Mouse (Mus musculus): ENCODE results near the gene Cab39. TPM values are rescaled to one million over a fixed set of nuclear protein-coding genes. Genes with fewer than 3 reads are reported as not detected.

Cab39 gene
- polyA plus RNA-seq (2015; fragmentation: Nextera tagmentation; extraction: Ambion mirVana) = 11.2 and 12.1 TPM in 2 replicates

DNA sequence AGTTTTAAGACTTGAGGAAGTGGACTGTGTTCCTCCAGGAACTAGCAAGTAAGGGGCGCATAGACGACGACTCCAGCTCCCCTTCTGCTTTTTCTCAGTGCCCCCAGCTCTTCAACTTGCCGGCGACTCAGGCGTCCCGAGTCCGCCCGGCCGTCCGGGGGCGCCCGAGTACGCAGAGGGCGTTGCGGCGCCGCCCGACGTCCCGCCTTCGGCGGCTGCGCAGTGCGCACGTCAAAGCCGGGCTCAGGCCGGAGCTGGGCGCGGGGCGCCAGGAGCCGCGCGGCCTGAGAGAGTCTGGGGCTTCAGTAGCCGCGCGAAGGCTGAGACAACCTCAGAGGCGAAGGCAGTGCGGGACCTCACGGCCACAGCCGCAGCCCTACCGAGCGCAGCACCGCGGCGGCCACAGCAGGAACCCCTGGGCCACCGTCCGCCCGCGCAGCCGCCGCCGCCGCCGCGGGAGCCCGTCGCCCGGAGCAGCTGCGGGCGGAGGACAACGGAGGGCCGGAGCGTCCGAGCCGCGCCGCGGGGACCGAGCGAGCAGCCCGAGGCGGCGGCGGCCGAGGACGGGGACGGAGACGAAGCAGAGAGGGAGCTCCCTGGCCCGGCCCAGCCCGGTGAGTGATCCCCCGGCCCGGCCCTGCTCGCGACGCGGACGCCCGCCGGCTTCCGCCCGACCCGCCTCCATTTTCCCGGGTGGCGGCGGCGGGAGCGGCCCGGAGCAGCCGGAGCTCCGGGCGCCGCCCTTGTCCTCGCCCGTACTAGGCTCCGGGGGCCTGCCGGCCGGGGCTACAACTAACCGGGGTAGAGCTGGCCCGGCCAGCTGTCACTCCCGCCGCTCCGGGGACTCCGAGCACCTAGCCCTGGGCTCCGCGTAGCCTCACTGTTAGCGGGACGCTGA, at the start of gene Cab39:
Gene Cab39 (plus strand): TSS at position 234 of the 898 bp plus-strand sequence.
- under 1% methylated on average over 118 of the region's 118 CpGs for WGBS (ENCODE audit: insufficient replicate concordance)
- 0 out of 2 replicates have a peak, but pooled peaks cover 3% of the 10 kb centered on the region for H3K27me3 ChIP-seq
- H3K9me3 ChIP-seq (replicated peaks) = no peaks in the 10 kb centered on the region
- H3K27ac ChIP-seq (replicated peaks) = peak within 1 kb of the TSS; percentile 90
- H3K9ac ChIP-seq = peak within 1 kb of the TSS; percentile 93
- H3K4me1 ChIP-seq (replicated peaks) = peaks cover 26% of the 10 kb centered on the region
- ATAC-seq (ENCODE audit: insufficient read depth) = peak; percentile 88
- H3K4me2 ChIP-seq = peak within 1 kb of the TSS; percentile 81
- peak within 1 kb of the TSS; percentile 96 for H3K4me3 ChIP-seq (replicated peaks)
- H3K36me3 ChIP-seq (replicated peaks) = 0 out of 2 replicates have a peak, but pooled peaks cover 8% of the 10 kb centered on the region

- no peak overlapping the region for H3K4me2 ChIP-seq
- no peaks in the 10 kb centered on the region for H3K36me3 ChIP-seq (replicated peaks)
- H3K9me3 ChIP-seq (replicated peaks) = no peaks in the 10 kb centered on the region
- no peak overlapping the region for H3K9ac ChIP-seq
- ATAC-seq (ENCODE audit: insufficient read depth) = no peak
- H3K27ac ChIP-seq (replicated peaks) = no peak overlapping the region
- 60% methylated on average over 3 of the region's 3 CpGs for WGBS (ENCODE audit: insufficient replicate concordance)
- H3K4me3 ChIP-seq (replicated peaks) = no peak overlapping the region
- no peaks in the 10 kb centered on the region for H3K27me3 ChIP-seq
- H3K4me1 ChIP-seq (replicated peaks) = no peaks in the 10 kb centered on the region
Measured at GRCm38 (mm10) chr1:85744539-85744938, 48.7 kb upstream of the Cab39 start.

DNA sequence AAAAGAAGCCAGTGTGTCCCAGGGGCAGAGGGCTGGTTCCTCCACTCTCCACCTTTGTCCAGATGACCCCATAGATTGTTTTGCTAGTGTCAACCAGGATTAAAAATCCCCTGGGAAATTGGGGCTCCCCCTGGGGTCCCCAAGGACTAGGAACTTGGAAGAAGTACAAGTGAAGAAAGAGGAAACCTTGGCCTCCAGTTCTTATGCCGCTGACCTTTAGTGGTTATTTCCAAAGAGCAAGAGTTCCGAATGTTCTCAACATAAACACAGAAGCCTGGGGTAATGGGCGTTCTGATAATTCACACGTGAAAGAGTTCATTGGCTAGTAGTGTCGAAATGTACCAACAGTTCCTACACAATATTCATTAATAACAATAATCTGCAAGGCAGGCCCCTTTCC, 46.7 kb upstream of the Cab39 start:
- Histone ChIP-seq H3K9me3 (replicated peaks) (no peaks in the 10 kb centered on the region), H3K36me3 (replicated peaks) (no peaks in the 10 kb centered on the region), H3K4me1 (replicated peaks) (peaks cover 6% of the 10 kb centered on the region; the same call in 1 of the 2 replicates), H3K27ac (replicated peaks) (no peak overlapping the region), H3K9ac (no peak overlapping the region), H3K27me3 (no peaks in the 10 kb centered on the region), H3K4me2 (no peak overlapping the region), H3K4me3 (replicated peaks) (no peak overlapping the region)
- WGBS (ENCODE audit: insufficient replicate concordance) = 61% methylated on average over 5 of the region's 5 CpGs
- ATAC-seq (ENCODE audit: insufficient read depth) = no peak

DNA sequence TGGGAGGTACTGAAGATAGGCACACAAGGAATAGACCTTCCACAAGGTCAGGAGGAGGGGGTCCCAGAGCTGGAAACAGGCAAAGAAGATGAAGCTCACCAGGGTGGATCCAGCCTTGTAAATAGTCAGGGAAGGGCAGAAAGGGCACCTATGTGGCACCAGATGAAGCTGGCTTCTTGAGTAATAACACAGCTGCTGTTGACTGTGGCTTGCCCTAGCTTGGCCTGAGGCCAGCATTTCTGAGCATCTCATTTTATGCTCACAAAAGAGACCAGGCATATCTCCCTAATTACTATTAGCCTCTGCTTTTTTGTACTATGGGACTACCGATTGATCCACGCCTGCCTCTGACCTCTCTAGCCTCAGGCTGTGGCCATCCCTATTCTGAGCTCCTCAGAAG, 43.4 kb upstream of the Cab39 start:
- Histone ChIP-seq H3K4me1 (replicated peaks) (peaks cover 7% of the 10 kb centered on the region; the same call in 1 of the 2 replicates), H3K27me3 (no peaks in the 10 kb centered on the region), H3K9me3 (replicated peaks) (no peaks in the 10 kb centered on the region), H3K4me3 (replicated peaks) (no peak overlapping the region), H3K9ac (no peak overlapping the region), H3K4me2 (no peak overlapping the region), H3K27ac (replicated peaks) (no peak overlapping the region), H3K36me3 (replicated peaks) (no peaks in the 10 kb centered on the region)
- ATAC-seq (ENCODE audit: insufficient read depth) = no peak
- 88% methylated on average over 2 of the region's 2 CpGs for WGBS (ENCODE audit: insufficient replicate concordance)

- Histone ChIP-seq H3K4me1 (replicated peaks) (peaks cover 7% of the 10 kb centered on the region; the same call in 1 of the 2 replicates), H3K4me2 (no peak overlapping the region), H3K36me3 (replicated peaks) (no peaks in the 10 kb centered on the region), H3K27me3 (no peaks in the 10 kb centered on the region), H3K4me3 (replicated peaks) (no peak overlapping the region), H3K9me3 (replicated peaks) (no peaks in the 10 kb centered on the region), H3K27ac (replicated peaks) (no peak overlapping the region), H3K9ac (no peak overlapping the region)
- ATAC-seq (ENCODE audit: insufficient read depth) = no peak
- WGBS (ENCODE audit: insufficient replicate concordance) = 40% methylated on average over 4 of the region's 4 CpGs
Measured at GRCm38 (mm10) chr1:85750650-85751049, 42.6 kb upstream of the Cab39 start.

GRCm38 (mm10) chr1:85751494-85751893, 41.7 kb upstream of the Cab39 start:
- H3K27ac ChIP-seq (replicated peaks) = peak overlapping the region; percentile 14; the same call in 1 of the 2 replicates

DNA sequence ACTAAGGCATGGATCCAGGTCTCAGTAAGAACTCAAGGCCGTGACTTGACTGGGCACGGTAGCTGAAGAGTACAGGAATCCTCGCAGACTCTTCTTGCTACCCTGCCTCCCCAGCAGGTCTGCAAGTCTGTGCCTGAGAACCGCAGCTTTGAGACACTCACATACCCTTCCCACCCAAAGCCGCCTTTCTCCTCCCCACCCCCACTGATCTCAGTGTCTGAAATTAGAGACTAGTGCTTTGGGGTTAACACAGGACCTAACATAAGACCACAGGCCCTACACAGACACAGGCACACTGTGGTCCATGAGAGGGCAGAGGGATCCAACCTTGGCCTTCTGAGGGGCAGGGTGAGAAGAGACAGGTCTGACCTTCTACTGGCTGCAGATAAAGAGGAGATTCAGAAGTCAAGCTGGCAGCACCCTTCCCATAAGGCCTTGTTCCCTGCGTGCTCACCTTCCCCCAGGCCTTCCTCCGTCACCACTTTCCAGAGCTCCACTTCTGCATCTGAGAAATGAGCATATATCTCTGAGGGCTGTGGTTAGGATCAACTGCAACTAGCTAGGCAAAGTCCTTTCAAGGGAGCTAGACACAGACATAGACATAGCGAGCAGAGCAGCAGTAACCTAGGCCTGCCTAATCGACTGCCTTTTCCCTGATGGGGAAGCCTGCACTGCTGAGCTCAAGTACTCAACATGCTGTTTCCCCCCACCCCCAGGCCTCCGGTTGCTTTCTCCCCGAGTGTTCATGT, 41.1 kb upstream of the Cab39 start:
- H3K4me2 ChIP-seq = no peak overlapping the region; the same call in 1 of the 2 replicates
- peak overlapping the region; percentile 14; the same call in 1 of the 2 replicates for H3K27ac ChIP-seq (replicated peaks)
- WGBS (ENCODE audit: insufficient replicate concordance) = 47% methylated on average over 11 of the region's 11 CpGs
- no peak overlapping the region for H3K4me3 ChIP-seq (replicated peaks)
- H3K4me1 ChIP-seq (replicated peaks) = peaks cover 7% of the 10 kb centered on the region; the same call in 1 of the 2 replicates
- no peaks in the 10 kb centered on the region for H3K27me3 ChIP-seq
- no peak overlapping the region for H3K9ac ChIP-seq
- no peaks in the 10 kb centered on the region for H3K9me3 ChIP-seq (replicated peaks)
- H3K36me3 ChIP-seq (replicated peaks) = no peaks in the 10 kb centered on the region
- no peak for ATAC-seq (ENCODE audit: insufficient read depth)

More at GRCm38 (mm10) chr1:85751494-85751893, 41.7 kb upstream of the Cab39 start:
- Histone ChIP-seq H3K4me1 (replicated peaks) (peaks cover 7% of the 10 kb centered on the region; the same call in 1 of the 2 replicates), H3K9me3 (replicated peaks) (no peaks in the 10 kb centered on the region), H3K27me3 (no peaks in the 10 kb centered on the region), H3K9ac (no peak overlapping the region), H3K4me3 (replicated peaks) (no peak overlapping the region), H3K4me2 (no peak overlapping the region; the same call in 1 of the 2 replicates), H3K36me3 (replicated peaks) (no peaks in the 10 kb centered on the region)
- ATAC-seq (ENCODE audit: insufficient read depth) = peak; percentile 52; the same call in 1 of the 2 replicates
- 37% methylated on average over 6 of the region's 6 CpGs for WGBS (ENCODE audit: insufficient replicate concordance)

- Histone ChIP-seq H3K27ac (replicated peaks) (no peak overlapping the region), H3K27me3 (no peaks in the 10 kb centered on the region), H3K4me2 (no peak overlapping the region), H3K9me3 (replicated peaks) (no peaks in the 10 kb centered on the region), H3K4me3 (replicated peaks) (no peak overlapping the region), H3K9ac (no peak overlapping the region), H3K36me3 (replicated peaks) (no peaks in the 10 kb centered on the region), H3K4me1 (replicated peaks) (no peaks in the 10 kb centered on the region; the same call in 1 of the 2 replicates)
- no peak for ATAC-seq (ENCODE audit: insufficient read depth)
- 46% methylated on average over 6 of the region's 6 CpGs for WGBS (ENCODE audit: insufficient replicate concordance)
Measured at GRCm38 (mm10) chr1:85757531-85758230, 35.6 kb upstream of the Cab39 start.

DNA sequence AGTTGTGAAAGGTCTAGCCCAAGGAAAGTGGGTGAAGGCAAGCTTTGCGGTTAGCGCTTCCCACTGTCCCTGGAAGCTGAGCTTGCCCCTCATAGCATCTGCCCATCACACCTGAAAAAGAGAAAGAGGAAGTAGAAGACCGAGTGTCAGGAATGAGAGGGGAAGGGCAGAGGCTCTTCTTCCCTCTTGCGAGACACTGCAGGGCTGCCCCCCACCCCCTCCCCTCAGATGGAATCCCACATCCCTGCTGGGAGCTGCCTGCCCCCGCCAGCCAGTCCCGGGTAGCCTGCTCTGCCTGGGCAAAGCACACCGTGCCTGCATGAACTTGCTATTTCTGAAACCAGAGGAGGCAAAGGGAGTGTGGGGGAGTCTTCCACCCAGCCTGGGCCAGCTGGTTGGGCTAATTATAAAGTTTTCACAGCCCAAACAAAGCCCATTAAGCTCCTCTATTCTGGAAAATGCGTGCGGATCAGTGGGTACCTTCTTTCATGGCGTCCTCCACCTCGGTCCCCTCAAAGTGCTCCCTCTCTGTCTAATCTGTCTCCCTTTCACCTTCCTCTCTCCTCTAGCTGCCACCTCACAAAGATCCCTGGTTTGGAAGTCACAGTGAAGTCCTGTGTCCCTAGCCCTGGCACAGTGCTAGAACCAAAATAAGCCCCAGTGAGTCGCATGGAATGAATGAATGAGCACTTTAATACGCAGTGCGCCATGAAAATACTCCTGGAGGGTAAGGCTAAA, 34.8 kb upstream of the Cab39 start:
- 27% methylated on average over 14 of the region's 14 CpGs for WGBS (ENCODE audit: insufficient replicate concordance)
- Histone ChIP-seq H3K4me3 (replicated peaks) (no peak overlapping the region), H3K27ac (replicated peaks) (no peak overlapping the region), H3K36me3 (replicated peaks) (no peaks in the 10 kb centered on the region), H3K9me3 (replicated peaks) (no peaks in the 10 kb centered on the region), H3K4me2 (0 out of 2 replicates have a peak overlapping the region, but pooled peaks have one; percentile 5), H3K9ac (no peak overlapping the region), H3K27me3 (no peaks in the 10 kb centered on the region), H3K4me1 (replicated peaks) (no peaks in the 10 kb centered on the region; the same call in 1 of the 2 replicates)
- ATAC-seq (ENCODE audit: insufficient read depth) = no peak

- 0% methylated on average over 1 of the region's 1 CpGs for WGBS (ENCODE audit: insufficient replicate concordance)
- H3K27ac ChIP-seq (replicated peaks) = no peak overlapping the region
- no peak for ATAC-seq (ENCODE audit: insufficient read depth)
Measured at GRCm38 (mm10) chr1:85758969-85759293, 34.3 kb upstream of the Cab39 start.

More at GRCm38 (mm10) chr1:85758969-85759293, 34.3 kb upstream of the Cab39 start:
- no peak overlapping the region for H3K4me2 ChIP-seq
- no peaks in the 10 kb centered on the region for H3K27me3 ChIP-seq
- no peak overlapping the region for H3K4me3 ChIP-seq (replicated peaks)
- H3K9me3 ChIP-seq (replicated peaks) = no peaks in the 10 kb centered on the region
- H3K4me1 ChIP-seq (replicated peaks) = no peaks in the 10 kb centered on the region; the same call in 1 of the 2 replicates
- no peak overlapping the region for H3K9ac ChIP-seq
- H3K36me3 ChIP-seq (replicated peaks) = no peaks in the 10 kb centered on the region
